Mouse (Mus musculus): ENCODE data around the gene Macrod2.

DNA sequence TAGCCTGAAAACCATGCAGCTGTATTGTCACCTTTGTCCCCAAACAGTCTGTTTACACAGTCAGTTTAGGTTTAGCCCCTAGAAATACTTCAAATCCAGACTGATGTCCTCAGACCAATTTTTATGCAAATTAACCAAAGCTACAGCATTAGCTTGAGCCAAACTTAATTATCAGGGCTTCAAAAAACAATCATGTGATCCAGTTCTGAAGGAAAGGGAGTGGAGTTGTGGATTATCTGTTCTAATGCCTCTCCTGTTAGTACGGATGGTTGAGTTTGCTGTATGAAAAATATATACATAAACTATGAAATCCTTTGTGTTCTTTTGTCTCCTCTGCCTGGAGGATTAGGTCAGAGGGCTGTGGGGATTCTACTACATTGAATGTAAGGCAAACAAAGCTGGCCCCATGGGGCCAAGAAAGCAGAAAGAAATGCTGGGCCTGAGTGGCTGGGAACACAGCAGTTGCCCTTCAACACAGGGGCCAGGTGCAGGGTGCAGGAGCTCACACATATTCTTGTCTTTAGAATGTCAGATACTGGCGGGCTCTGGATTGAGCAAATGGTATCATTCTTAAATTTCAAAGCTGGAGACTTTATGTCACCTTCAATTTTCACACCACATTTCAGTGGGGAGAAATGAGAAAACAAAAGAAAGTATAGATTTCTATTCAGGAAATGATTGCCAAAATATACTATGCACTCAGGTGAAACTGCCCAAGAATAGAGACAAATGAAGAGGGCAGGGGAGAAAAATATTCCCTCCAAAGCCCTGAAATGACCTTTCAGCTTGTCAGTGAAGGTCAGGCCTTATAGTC, 1908.2 kb downstream of the Macrod2 start:
- TF ChIP-seq POLR2A (IDR thresholded peaks at IDR 0.05; ENCODE audit: low read depth, low read length) (no peak), CTCF (IDR thresholded peaks at IDR 0.05; ENCODE audit: extremely low read depth, insufficient read length, insufficient replicate concordance, low read depth, low read length) (no peak)
